Mouse (Mus musculus) 416B (cell line): ENCODE results near the gene Gpx1.

Experiments used
- DNase-seq: peaks from one replicate; pipeline ENCODE4 v3.0.0; 2011; ENCODE audit warnings: low read depth

Gpx1 gene

DNA sequence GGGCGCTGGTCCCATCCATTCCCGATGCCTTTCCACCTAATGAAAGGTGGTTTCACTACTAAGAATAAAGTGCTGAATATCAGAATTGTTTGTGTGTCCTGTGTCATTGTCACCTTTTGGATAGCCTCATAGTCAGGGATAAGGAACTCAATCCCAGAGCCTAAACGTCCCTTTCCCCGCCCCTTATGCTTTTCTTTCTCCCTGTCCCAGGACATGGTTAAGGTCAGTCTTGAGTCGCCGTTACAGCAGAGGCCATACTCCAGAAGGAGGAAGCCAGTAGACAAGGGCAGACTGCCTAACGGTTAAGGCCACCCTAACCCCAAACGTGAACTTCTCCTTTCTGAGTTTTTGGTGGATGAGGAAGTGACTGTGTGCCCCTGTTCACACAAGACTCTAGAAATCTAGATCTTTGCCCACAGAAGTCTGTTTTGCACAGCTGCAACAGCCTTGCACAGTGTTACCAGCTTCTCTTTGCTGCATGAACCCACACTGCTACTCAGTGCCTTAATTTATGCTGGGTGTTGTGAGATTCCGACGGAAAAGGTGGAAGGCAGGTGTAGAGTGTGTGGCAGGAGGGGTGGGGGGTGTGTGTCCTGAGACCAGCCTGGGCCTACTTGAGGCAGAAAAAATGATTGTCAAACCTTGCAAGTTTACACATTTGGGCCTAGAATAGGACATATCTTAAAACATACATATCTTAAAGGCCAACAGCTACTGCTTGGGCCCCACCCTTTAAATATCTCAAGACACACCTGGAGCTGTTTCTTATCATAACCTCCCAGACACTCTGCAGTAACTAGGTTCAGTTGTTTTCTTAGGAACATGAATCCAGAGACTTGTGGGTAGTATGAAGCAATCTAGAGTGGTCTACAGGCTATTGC is 1.8 kb downstream of the Gpx1 start:
- DNase-seq = peak; percentile 91

DNA sequence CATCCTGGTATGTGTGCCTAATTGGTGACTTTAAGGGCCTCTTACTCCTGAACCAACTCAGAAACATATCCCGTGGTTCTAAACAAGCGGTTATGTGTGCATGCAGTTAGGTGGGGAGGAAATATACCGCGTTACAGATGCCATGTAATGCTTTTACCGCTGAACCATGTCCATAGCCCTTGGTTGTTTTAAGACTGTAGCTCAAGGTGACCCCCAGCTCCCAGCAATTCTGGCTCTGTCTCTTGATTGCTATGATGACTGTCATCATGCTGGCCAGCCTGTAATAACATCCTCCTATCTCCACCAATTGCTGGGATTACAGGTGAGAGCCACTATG is 2.4 kb downstream of the Gpx1 start:
- no peak for DNase-seq

DNA sequence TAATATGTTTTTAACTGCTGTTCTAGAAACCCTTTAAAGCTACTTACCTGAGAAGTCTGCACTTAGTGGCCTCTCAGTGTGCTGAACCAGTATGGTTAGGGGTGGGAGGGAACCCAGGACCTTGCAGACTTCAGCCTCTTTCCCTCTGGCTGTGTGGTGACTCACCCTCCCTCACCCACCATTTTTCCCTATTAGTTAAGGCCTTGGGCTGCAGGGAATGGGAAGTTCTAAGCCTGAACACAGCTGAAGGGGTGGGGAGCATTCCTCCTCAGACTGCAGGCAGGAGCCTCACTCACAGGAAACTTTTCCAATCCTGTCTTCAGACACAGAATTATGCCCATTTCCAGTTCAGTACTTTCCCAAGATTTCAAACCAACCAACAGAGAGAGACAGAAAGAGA is 3.1 kb downstream of the Gpx1 start:
- peak; percentile 49 for DNase-seq

DNA sequence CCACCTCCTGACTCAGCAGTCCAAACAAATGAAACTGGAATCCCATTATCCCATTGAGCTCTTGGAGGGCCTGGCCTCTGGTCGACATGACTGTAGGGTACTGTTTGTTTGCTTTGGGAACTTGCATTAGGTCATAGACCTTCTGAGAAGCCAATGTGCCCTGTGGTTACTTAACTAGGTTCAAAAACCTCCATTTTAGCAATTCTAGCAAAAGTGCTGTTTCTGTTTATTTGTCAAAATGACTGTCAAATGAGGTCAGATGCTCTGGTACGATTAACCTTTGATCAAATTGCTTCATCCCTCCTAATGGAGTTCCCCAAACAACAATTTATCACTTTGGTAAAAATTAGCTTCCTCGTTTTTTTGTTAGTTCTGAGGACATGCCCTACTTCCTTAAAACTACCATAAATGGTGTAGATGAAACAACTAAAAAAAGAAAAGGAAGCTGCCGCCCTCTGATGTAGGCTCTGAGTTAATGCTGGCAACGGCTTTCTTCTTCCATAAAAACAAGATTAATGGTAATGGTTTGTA is 3.7 kb downstream of the Gpx1 start:
- peak; percentile 84 for DNase-seq

DNA sequence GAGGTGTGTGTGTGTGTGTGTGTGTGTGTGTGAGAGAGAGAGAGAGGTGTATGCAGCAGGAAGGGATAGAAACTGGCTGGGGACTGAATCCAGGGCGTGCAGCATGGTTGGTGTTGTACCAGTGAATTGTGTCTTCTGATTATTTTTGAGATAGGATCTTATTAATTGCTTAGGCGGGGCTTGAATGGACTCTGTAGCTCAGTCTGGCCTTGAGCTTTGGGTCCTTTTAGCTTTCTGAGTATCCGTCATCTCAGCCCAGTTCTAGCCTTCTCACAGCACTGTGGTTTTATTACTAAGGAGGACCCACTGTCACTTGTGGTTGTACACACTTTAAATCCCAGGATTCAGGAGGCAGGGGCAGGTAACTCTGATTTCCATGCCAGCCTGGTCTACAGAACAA is 4.6 kb downstream of the Gpx1 start:
- peak; percentile 34 for DNase-seq

DNA sequence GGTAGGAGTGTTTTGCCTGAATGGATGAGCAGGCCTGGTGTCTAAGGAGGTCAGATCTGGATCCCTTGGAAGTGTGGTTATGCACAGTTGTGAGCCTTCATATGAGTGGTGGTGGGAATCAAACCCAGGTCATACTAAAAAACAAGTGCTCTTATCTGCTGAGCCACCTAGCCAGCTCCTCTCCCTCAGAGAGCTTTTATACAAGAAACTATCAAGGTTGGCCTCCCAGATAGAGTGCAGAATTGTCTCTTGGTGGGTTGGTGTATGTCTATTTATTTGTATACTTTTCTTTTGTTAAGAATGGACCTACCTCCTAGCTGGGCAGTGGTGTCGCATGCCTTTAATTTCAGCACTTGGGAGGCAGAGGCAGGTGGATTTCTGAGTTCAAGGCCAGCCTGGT is 5.1 kb downstream of the Gpx1 start:
- no peak for DNase-seq

DNA sequence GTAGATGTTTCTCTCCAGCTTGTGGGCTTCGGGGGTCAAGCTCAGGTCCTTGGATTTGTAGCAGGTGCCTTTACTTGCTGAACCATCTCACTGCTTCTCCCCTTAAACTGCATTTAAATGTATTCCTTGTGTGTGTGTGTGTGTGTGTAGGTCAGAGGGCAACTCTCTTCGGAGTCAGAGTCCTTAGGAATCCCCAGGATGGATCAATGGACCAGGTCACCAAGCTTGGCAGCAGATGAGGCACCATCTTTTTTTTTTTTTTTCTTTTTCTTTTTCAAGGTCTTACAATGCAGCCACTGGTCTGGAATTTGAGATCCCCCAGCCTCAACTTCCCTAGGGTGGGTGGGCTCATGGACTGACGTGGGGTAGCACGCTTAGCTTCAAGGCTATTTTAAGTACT is 5.8 kb downstream of the Gpx1 start:
- no peak for DNase-seq

DNA sequence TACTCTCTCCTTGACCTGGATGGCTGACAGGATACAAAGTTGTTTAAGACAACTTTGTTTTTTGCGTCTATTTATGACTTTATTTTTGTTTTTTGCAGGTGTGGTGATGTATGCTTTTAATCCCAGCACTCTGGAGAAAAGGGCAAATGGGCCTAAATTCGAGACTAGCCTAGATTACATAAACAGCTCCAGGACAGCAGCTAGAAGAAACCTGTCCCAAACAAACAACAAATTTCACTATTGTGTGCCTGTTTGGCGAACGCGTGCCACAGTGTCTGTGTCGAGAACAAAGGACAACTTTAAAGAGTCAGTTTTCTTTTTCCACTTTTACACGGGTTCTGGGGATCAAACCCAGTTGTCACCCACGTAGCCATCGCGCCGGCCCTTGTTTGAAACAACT is 8.3 kb downstream of the Gpx1 start:
- no peak for DNase-seq

DNA sequence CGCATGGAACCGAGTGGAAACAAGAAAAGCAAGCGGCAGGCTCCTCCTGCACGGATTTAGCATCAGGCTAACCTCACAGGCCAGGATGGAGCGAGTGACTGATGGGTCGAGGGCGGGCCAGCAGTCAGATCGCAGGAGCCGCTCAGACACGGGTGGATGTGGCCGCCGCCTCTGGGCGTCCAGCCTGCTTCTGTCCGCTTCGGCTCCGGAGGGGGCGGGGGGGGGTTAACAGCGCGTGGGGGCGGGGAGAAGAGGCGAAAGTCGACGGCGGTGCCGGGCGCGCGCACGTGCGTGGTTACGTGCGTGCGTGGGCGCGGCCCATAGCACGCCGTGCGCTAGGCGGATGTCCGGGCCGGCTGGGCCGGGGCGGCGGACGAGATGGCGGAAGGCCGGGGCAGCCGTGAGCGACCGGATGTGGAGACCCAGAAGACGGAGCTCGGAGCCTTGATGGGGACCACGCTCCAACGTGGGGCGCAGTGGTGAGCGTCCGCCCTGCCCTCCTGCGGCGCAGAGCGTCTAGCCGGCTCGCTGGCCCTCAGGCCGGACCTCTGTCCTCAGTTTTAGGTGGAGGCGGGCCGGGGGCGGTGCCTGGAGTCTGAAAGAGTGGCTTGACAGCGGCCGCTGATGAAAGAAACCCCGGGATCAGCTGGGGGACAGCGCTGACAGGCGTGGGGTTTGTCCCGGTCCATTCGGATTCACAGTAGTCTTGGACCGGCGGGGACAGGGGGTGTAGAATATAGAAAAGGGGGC is 9.0 kb downstream of the Gpx1 start, which contains the start of gene Usp4:
Gene Usp4 (plus strand): TSS at position 314 of the 750 bp plus-strand sequence.
- DNase-seq = peak; percentile 88

DNA sequence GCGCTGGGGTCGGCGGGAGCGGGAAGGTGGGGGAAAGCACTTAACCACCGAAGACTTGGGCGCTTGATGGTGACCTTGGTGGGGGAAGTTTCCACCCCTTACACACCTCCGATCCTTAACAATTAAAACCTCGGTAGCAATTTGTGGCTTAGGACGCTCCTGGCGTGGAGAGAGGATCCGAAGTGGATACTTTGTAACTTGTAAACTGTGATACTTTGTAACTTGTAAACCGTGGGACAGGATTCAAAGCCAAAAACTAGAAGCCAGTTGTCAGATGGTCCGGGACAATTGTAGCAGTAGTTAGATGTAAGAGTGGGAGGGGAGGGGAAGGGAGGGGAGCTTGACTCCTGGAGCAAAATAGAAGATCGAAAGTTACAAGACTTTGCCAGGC is 9.6 kb downstream of the Gpx1 start:
- DNase-seq = peak; percentile 29

DNA sequence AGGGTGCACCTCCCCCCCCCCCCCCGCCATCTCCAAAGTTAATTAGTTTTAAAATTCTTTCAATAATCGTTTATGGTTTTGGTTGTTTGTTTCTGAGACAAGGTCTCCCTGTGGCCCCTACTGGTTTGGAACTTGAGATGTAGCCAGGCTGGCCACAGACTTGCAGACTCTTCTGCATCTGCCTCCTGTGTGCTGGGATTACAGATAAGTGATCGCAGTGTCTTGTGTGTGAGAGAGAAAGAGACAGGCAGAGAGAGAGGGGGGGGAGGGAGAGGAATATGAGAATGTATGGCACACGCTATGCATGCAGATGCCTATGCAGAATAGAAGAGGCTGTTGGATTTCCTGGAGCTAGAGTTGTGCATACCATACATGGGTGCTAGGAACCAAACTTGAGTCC is 11.0 kb downstream of the Gpx1 start:
- DNase-seq = no peak

DNA sequence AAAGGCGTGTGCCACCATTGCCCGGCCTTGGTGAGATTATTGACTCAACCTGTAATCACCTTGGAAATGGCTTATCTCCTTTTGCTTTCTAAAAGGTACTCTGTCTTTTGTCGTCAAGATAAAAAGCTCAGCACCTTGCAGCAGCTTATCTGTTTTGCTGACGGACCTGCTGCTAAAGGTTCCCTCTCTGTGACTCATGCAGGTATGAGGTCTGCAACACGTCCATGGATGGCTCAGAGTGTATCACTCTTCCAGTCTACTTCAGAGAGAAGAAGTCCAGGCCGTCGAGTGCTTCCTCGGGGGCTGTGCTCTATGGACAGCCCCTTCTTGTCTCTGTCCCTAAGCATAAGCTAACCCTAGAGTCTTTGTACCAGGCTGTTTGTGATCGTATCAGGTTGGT is 39.5 kb downstream of the Gpx1 start:
- no peak for DNase-seq

DNA sequence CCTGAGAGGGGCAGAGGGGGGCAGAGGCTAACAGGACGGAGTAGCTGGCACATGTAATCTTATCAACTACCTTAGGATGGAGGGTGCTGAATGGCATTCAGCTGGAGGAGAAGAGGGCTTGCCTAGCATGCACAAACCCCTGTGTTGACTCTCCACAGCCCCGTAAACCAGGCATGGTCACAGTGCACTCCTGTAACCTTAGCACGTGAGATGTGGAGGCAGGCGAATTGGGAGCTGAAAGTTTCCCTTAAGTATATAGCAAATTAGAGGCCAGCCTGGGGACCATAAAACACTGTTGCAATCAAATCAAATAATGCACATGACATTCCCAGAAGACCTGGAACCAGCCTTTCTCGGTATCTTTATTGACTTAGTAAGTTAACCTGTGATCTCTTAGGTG is 40.0 kb downstream of the Gpx1 start:
- no peak for DNase-seq

DNA sequence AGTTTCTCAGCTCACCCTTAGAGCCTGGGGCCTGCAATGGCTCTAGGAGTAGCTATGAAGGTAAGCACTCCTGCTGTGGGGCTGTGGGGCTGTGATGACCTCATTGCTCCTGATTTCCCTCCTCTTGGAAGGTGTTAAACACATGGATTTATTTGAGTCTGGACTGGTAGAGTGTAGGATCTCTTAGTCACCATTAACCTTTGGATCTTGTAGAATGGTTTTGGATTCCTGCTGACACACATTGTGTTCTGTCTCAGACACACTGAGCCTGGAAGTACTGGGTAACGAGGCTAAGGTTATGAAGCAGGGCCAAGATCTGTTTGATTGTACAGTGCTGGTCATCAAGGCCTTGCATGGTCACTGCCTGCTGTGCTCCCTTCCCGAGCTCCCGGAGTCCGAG is 40.6 kb downstream of the Gpx1 start:
- DNase-seq = no peak

DNA sequence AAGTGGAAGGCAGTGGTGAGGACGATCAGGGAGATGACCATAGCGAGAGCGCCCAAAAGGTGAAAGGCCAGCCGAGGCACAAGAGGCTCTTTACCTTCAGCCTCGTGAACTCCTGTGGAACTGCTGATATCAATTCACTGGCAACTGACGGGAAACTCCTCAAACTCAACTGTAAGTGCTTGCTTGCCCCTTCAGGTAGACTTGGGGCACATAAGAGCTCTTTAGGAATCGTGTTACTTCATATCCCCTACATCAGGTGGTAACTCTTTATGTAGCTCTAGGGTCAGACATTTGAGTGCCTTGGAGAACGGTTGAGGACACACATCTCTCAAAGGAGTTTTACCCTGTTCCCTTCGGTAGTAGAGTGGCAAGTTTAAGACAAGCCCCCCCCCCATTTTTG is 42.7 kb downstream of the Gpx1 start:
- DNase-seq = no peak

DNA sequence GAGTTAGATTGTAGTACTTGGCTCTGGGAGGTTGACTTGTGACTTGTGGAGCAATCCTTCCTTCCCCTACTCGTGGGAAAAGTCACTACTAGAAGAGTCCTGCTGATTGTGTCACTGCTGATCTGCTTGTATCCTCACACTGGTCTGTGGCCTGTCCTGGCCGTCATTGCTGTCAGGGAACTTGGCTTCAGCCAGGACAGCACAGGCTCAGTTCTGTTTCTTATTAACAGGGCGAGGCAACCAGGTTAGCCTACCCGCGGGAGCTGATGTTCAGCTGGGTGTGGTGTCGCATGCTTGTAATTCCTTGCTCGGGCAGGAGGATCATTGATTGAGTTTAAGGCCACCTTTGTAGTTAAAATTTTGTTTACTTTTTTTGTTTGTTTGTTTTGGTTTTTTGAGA is 46.3 kb downstream of the Gpx1 start:
- peak; percentile 10 for DNase-seq

DNA sequence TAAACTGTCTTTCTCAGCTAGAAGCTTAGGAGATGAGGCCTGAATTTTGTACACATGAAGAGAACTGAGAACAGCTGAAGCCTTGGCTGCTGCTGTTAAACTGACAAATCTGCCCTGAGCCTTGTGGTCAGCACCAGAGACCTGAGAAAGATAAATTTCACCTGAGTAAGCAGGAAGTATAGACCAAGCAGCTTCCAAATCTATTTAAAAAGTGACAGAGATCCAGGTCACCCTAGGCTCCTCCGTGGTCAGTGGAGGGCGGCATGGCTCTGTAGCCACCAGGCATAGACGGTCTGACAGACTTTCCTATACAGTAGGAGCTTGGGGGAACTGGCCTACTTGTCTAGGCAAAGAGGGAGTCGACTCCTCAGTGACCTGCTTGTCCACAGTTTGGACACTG is 48.1 kb downstream of the Gpx1 start:
- DNase-seq = no peak

DNA sequence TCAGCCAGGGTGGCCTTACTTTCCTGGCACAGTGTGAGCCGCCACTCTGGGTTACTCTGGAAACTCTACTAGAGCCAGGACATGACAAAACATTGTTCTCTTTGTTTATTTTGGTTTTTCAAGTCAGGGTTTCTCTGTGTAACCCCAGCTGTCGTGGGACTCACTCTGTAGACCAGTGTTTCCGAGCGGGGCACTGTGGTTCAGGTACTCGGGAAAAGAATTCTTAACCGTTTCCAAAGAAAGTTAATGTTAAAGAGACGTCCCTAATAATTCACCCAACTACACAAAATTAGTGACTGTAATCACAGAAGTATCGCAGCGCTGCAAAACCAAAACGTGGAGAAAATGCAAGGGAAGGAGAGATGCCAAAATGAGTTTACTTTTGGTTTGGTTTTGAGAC is 49.9 kb downstream of the Gpx1 start:
- DNase-seq = no peak

DNA sequence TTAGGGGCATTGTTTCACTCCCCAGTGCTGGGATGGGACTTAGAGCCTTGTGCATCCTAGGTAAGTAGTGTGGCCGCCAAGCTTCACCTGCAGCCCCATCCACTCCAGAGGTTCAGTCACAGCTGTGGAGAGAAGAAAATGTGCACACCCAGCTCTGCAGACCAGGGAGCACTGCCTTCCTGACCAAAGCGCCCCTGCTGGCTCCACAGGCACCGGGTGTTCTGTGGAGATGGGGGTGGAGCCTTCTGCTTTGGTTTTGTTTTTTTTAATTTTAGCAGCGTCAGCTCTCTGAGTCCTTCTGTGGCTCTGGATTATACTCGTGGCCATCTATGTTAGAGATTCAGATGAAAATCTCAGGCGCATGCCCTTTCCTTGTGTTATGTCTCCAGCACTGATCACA is 50.5 kb downstream of the Gpx1 start:
- DNase-seq = no peak
